Mouse (Mus musculus) liver, adult 2 months (tissue): ENCODE data around the gene Cx3cr1.

Experiments used
- CTCF ChIP-seq: fragments of 200-500 bp; IDR thresholded peaks from 2 replicates; pipeline ENCODE4 v1.5.1; 2011; ENCODE audit warnings: low read depth, low read length, control low read depth
- POLR2A ChIP-seq: fragments of 200-500 bp; IDR thresholded peaks from 2 replicates; pipeline ENCODE4 v1.6.1; 2011; ENCODE audit warnings: low read length, control low read depth; ENCODE audit not compliant: insufficient read depth; ENCODE audit errors: extremely low read depth

DNA sequence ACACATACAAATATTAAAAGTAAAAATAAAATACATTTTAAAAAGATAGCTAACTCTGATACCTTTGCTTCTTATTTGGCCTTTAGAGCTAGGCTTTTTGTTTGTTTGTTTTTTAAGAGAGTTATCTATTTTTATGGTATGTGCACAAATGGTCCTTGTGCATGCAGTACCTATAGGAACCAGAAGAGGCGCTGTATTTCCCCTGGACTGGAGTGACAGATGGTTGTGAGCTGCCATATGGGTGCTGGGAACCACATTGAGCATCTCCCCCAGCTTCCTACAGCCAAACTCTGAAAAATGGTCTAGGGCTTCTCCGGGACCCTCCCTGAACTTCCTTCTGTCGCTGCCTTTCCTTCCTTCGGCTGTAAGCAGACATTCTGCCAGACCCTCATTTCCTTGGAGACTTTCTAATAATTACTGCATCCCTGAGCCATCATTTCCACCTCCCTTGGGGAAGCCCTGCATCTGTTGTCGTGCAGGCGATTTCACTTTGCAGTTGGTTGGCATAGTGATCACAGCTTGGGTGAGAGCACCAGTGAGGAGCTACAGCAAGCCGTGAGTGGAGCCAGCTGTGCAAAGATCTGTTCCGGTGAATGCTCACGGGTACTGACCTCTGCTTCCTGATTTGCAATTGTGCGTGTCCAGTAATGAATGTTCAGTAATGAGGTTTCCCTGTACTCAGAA, 217.2 kb downstream of the Cx3cr1 start:
- peak; percentile 4; the same call in 1 of the 2 replicates for TF ChIP-seq CTCF
- TF ChIP-seq POLR2A: no peak
